Mouse (Mus musculus) CD4-positive naive resting alpha-beta T cell, adult 76 days (primary cell): ENCODE measurements around the gene E130116L18Rik. TPM values are rescaled to one million over a fixed set of nuclear protein-coding genes. Genes with fewer than 3 reads are reported as not detected.

Experiments
- total RNA-seq: library from RNA; stranded (reverse); gene quantifications from one replicate; pipeline ENCODE4 v1.2.4, GENCODE M21; 2023

E130116L18Rik gene
- not detected for total RNA-seq

GRCm38 (mm10) chr5:25222752-25223702 is at the start of gene E130116L18Rik:
TSS of gene E130116L18Rik (minus strand) at chr5:25223153.

GRCm38 (mm10) chr5:25221604-25222003 is 1.3 kb downstream of the E130116L18Rik start, which contains the start of gene Galnt11:
TSS of gene Galnt11 (plus strand) at chr5:25221904.

GRCm38 (mm10) chr5:25181004-25181531 is 41.9 kb downstream of the E130116L18Rik start, which contains the start of gene Galntl5:
TSS of gene Galntl5 (plus strand) at chr5:25181460.

Other genes with a start within 250 kb of the E130116L18Rik start
- gene Prkag2, start 122.5 kb downstream of the E130116L18Rik start, total RNA-seq, result 46.1 TPM
- gene Galntl5, start 41.7 kb downstream of the E130116L18Rik start, total RNA-seq, result not detected
- gene Galnt11, start 1.2 kb downstream of the E130116L18Rik start, total RNA-seq, result 52.4 TPM